Mouse (Mus musculus) left cerebral cortex, postnatal 4 days (tissue): ENCODE measurements around the gene Pabpc6. TPM values are rescaled to one million over a fixed set of nuclear protein-coding genes. Genes with fewer than 3 reads are reported as not detected.

Experiments used
- total RNA-seq, 2 experiments: library from RNA; stranded (reverse); gene quantifications; 2 replicates each; pipeline ENCODE4 v1.2.3; 2021

Gene Pabpc6
- total RNA-seq, 2 experiments from 2014 or later: not detected

Other genes starting within 250 kb of the Pabpc6 start
- not detected for gene Gm17728, start 247.7 kb downstream of the Pabpc6 start, total RNA-seq